Mouse (Mus musculus): Measurements from ENCODE around the gene Gramd1b.

- no peak for TF ChIP-seq EP300 (IDR thresholded peaks at IDR 0.05; ENCODE audit: low read depth)
- TF ChIP-seq CTCF (IDR thresholded peaks at IDR 0.05; ENCODE audit: low read depth): no peak
Observed at GRCm38 (mm10) chr9:40345493-40346231, 185.5 kb downstream of the Gramd1b start.
